Mouse (Mus musculus) midbrain, embryonic 15.5 days (tissue): ENCODE data around the gene Psg19. TPM values are rescaled to one million over a fixed set of nuclear protein-coding genes. Genes with fewer than 3 reads are reported as not detected.

Experiments
- polyA plus RNA-seq: library from polyadenylated mRNA; unstranded; fragments of >200 nt; fragmentation: Nextera tagmentation; extraction: Ambion mirVana; gene quantifications from 2 replicates; pipeline ENCODE4 v1.2.1, GENCODE M21; 2015

Gene Psg19
- polyA plus RNA-seq, 1 experiment from 2014 or later = not detected

Other genes with a start within 250 kb of the Psg19 start
- gene Psg27, start 231.2 kb downstream of the Psg19 start, polyA plus RNA-seq = not detected in 2 replicates
- gene Psg23, start 182.0 kb downstream of the Psg19 start, polyA plus RNA-seq = not detected in 2 replicates
- not detected in 2 replicates for gene Psg21, start 141.8 kb downstream of the Psg19 start, polyA plus RNA-seq
- gene Psg20, start 112.3 kb downstream of the Psg19 start, polyA plus RNA-seq = not detected in 2 replicates
- not detected in 2 replicates for gene Psg22, start 80.4 kb downstream of the Psg19 start, polyA plus RNA-seq
- not detected in 2 replicates for gene Psg17, start 23.1 kb upstream of the Psg19 start, polyA plus RNA-seq
- 0.73 and 0.85 TPM in 2 replicates for gene Mill2, start 41.4 kb upstream of the Psg19 start, polyA plus RNA-seq
- 27.0 and 27.3 TPM in 2 replicates for gene Pglyrp1, start 72.8 kb upstream of the Psg19 start, polyA plus RNA-seq
- 24.6 and 25.8 TPM in 2 replicates for gene Ccdc61, start 111.9 kb upstream of the Psg19 start, polyA plus RNA-seq
- gene Nova2, start 127.4 kb upstream of the Psg19 start, polyA plus RNA-seq = 15.2 and 15.9 TPM in 2 replicates
- 0.80 and 1.0 TPM in 2 replicates for gene Nanos2, start 188.9 kb upstream of the Psg19 start, polyA plus RNA-seq
- 5.8 and 6.2 TPM in 2 replicates for gene Mypop, start 192.7 kb upstream of the Psg19 start, polyA plus RNA-seq
- 33.4 and 40.2 TPM in 2 replicates for gene Irf2bp1, start 205.5 kb upstream of the Psg19 start, polyA plus RNA-seq
- not detected in 2 replicates for gene Foxa3, start 225.0 kb upstream of the Psg19 start, polyA plus RNA-seq
- gene Sympk, start 225.9 kb upstream of the Psg19 start, polyA plus RNA-seq = 30.6 and 32.7 TPM in 2 replicates